Mouse (Mus musculus): Measurements from ENCODE around the gene Pdia5. TPM values are rescaled to one million over a fixed set of nuclear protein-coding genes. Genes with fewer than 3 reads are reported as not detected.

Pdia5 gene
- polyA plus RNA-seq, 1 experiment from 2014 or later = 42.2 TPM

DNA sequence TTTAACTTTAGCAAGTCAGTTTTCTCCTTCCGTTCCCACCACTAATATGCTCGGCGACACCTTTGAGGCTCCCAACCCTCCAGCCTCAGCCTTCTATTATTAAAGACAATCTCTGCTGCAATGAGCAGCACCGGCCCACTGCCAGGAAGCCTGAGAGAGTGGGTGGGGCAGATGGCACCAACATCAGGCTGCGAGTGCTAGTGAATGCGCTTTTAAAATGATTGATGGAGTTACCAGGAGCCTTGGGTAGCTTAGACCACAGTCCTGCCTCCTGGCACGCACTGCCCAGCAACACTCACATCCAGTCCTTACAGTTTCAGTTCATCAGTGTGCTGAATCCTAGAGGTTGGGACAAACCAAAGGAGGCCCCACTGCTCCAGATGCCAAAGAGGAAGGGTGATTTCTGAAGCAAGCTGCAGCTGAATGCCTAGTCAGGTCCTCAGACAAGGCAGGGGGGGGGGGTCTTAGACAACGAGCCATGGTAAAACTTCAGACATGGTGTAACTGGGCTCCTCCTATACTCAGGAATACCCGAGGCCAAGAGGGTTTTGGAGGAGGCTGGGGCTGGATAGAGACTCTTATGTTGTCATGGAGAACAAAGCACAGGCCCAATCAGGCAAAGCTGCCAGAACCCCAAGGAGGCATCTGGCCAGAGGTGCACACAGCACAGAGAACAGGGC is 49.2 kb downstream of the Pdia5 start:
- Histone ChIP-seq H3K9ac (ENCODE audit: low read depth, low read length) (no peak overlapping the region), H3K36me3 (ENCODE audit: insufficient read depth, low read length) (no peaks in the 10 kb centered on the region), H3K4me1 (replicated peaks; ENCODE audit: insufficient read depth, low read length) (no peaks in the 10 kb centered on the region), H3K9me3 (replicated peaks; ENCODE audit: low read length) (no peaks in the 10 kb centered on the region), H3K27ac (no peak overlapping the region), H3K4me2 (ENCODE audit: low read length) (no peak overlapping the region), H3K4me3 (replicated peaks; ENCODE audit: low read depth, low read length) (no peak overlapping the region), H3K27me3 (ENCODE audit: insufficient read depth, low read length) (no peaks in the 10 kb centered on the region)
- no peak for TF ChIP-seq CTCF (IDR thresholded peaks at IDR 0.05; ENCODE audit: low read depth)
- 93% methylated on average over 9 of the region's 9 CpGs for WGBS
- ATAC-seq (replicated peaks; ENCODE audit: low FRiP score, low read depth) (no peak), DNase-seq (ENCODE audit: low spot score) (no peak)

DNA sequence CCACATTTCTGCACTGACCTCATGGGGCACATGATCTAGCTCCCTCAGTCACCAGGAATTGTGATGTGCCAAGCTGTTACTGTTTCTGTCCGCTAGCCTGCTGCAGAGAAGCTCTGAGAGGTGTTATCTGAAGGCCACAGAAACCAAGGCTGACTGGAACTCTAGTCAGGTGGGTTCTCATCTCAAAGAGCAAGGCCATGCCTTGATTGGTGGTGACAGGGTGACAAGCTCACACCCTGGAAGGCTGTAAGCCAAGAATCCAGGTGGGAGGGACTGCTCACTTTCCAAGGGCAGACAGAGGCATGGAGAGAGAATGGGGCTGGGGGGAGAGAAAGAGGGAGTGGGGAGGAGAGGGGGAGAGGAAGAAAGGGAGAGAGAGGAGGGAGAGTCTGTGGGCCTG is 51.6 kb downstream of the Pdia5 start:
- ATAC-seq (replicated peaks; ENCODE audit: low FRiP score, low read depth) (no peak), DNase-seq (ENCODE audit: low spot score) (no peak)
- Histone ChIP-seq H3K4me2 (ENCODE audit: low read length) (no peak overlapping the region), H3K4me1 (replicated peaks; ENCODE audit: insufficient read depth, low read length) (no peaks in the 10 kb centered on the region), H3K36me3 (ENCODE audit: insufficient read depth, low read length) (no peaks in the 10 kb centered on the region), H3K27me3 (ENCODE audit: insufficient read depth, low read length) (no peaks in the 10 kb centered on the region), H3K27ac (no peak overlapping the region), H3K4me3 (replicated peaks; ENCODE audit: low read depth, low read length) (no peak overlapping the region), H3K9ac (ENCODE audit: low read depth, low read length) (no peak overlapping the region), H3K9me3 (replicated peaks; ENCODE audit: low read length) (no peaks in the 10 kb centered on the region)
- no peak for TF ChIP-seq CTCF (IDR thresholded peaks at IDR 0.05; ENCODE audit: low read depth)
- 62% methylated on average over 1 of the region's 1 CpGs for WGBS

DNA sequence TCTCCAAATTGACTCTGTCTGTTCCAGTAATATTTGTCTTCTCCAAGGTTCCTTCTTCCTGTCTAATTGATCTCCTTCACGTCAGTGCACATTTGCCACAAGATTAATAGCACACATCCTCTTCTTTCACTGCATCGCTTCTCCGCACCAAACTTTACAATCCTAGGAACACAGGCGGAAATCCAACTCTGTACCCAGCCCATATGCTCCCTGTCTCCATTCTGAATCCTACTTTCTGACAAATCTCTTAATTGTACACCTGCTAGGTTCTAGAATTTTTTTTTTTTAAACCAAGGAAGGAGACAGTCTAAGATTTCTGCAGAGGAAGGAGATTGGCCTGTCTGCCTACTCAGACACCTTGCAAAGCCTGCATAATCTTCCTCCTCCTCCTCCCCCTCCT is 59.1 kb downstream of the Pdia5 start:
- Histone ChIP-seq H3K36me3 (ENCODE audit: insufficient read depth, low read length) (no peaks in the 10 kb centered on the region), H3K27ac (no peak overlapping the region), H3K9ac (ENCODE audit: low read depth, low read length) (no peak overlapping the region), H3K4me3 (replicated peaks; ENCODE audit: low read depth, low read length) (no peak overlapping the region), H3K9me3 (replicated peaks; ENCODE audit: low read length) (no peaks in the 10 kb centered on the region), H3K27me3 (ENCODE audit: insufficient read depth, low read length) (no peaks in the 10 kb centered on the region), H3K4me2 (ENCODE audit: low read length) (no peak overlapping the region), H3K4me1 (replicated peaks; ENCODE audit: insufficient read depth, low read length) (no peaks in the 10 kb centered on the region)
- DNase-seq (ENCODE audit: low spot score) (no peak), ATAC-seq (replicated peaks; ENCODE audit: low FRiP score, low read depth) (no peak)
- no peak for TF ChIP-seq CTCF (IDR thresholded peaks at IDR 0.05; ENCODE audit: low read depth)
- 64% methylated on average over 4 of the region's 4 CpGs for WGBS

DNA sequence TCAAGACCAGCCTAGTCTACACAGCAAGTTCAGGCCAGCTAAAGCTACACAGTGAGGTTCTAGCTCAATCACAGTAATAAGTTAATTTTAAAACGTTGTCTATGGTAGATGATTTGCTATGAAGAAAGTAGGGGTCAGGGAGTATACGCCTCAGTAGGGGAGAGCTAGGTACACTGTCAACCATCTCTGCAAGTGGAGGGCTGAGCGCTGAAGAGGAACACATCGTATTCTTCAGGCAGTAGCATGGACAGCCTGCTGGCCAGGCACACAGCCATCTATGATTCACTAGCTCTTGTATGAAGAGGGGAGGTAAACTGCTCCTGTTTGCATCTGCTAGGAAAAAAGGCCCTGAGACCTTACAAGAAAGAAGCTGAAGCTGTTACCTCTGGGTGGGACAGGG is 65.7 kb downstream of the Pdia5 start:
- Histone ChIP-seq H3K4me1 (replicated peaks; ENCODE audit: insufficient read depth, low read length) (peaks cover 8% of the 10 kb centered on the region), H3K4me3 (replicated peaks; ENCODE audit: low read depth, low read length) (no peak overlapping the region), H3K27ac (peak overlapping the region; percentile 87), H3K9ac (ENCODE audit: low read depth, low read length) (no peak overlapping the region), H3K4me2 (ENCODE audit: low read length) (no peak overlapping the region), H3K27me3 (ENCODE audit: insufficient read depth, low read length) (no peaks in the 10 kb centered on the region), H3K9me3 (replicated peaks; ENCODE audit: low read length) (no peaks in the 10 kb centered on the region), H3K36me3 (ENCODE audit: insufficient read depth, low read length) (no peaks in the 10 kb centered on the region)
- peak; percentile 33 for DNase-seq (ENCODE audit: low spot score)
- 68% methylated on average over 4 of the region's 4 CpGs for WGBS
- TF ChIP-seq CTCF (IDR thresholded peaks at IDR 0.05; ENCODE audit: low read depth) = no peak
- ATAC-seq (replicated peaks; ENCODE audit: low FRiP score, low read depth) = peak; percentile 86

DNA sequence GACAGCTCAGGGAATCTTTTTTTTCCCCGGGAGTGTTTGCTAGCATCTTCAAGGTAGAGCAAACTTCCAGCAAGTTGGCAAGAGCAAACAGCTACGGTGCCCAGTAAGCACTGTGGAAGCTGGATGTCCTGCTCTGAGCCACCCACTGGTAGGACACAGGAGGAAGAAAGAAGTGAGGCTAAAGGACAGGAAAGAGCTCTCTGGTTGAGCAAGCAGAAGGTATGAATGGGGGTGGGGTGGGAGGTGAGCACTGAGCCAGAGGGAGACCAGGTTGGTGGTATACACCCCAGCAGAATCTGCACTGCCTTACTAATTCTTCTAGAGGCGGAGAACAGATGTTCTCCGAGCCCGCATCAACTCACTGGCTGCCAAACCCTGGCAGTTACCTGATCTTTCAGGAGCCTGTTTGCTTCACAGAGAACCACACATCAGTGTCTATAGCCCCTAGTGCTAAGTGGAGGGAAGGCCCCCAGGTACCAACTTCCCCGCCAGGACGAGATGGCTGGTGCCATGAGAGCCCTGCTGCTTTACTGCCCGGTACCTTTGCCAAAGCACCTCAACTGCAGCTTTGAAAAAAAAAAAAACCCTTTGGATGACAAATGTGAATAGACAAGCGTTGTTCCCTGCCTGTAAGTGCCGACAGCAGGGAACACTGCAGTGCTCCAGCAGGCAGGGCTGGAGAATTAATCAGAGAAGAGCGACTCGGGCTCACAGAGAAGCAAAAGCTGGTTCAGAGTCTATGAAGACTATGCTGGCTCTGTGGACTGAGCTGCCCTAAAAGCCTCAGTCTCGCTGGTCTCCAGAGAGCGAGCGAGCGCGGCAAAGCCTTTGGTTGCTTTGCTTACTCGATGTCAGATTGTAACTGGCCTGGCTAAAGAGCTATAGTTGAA is 67.2 kb downstream of the Pdia5 start:
- DNase-seq (ENCODE audit: low spot score) = peak; percentile 61
- H3K9ac ChIP-seq (ENCODE audit: low read depth, low read length) = no peak overlapping the region
- WGBS = 36% methylated on average over 18 of the region's 18 CpGs
- no peak; the same call in 1 of the 2 replicates for TF ChIP-seq CTCF (IDR thresholded peaks at IDR 0.05; ENCODE audit: low read depth)
- no peaks in the 10 kb centered on the region for H3K9me3 ChIP-seq (replicated peaks; ENCODE audit: low read length)
- peaks cover 8% of the 10 kb centered on the region for H3K4me1 ChIP-seq (replicated peaks; ENCODE audit: insufficient read depth, low read length)
- H3K36me3 ChIP-seq (ENCODE audit: insufficient read depth, low read length) = no peaks in the 10 kb centered on the region
- H3K4me2 ChIP-seq (ENCODE audit: low read length) = peak overlapping the region; percentile 35; the same call in 1 of the 2 replicates
- no peak overlapping the region for H3K4me3 ChIP-seq (replicated peaks; ENCODE audit: low read depth, low read length)
- H3K27ac ChIP-seq = peak overlapping the region; percentile 87
- peak; percentile 88 for ATAC-seq (replicated peaks; ENCODE audit: low FRiP score, low read depth)
- no peaks in the 10 kb centered on the region for H3K27me3 ChIP-seq (ENCODE audit: insufficient read depth, low read length)

DNA sequence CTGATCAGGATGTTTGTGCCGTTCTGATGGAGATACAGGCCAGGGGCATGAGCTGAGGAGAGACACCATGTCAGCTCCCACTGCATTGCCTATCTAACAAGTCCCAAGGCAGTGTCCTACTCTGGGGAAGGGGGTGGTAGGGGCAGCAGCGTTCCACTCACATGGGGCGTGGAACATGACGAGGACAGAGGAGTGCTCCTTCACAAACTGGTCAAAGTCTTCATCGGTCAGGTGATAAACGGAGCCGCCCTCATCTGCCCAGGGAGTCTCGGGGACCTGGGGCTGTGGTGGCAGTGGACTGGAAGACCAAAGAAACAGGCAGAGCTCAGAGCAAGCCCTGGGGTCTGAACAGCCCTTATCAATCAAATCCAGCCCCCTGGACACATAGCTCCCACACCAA is 68.0 kb downstream of the Pdia5 start:
- Histone ChIP-seq H3K9me3 (replicated peaks; ENCODE audit: low read length) (no peaks in the 10 kb centered on the region), H3K9ac (ENCODE audit: low read depth, low read length) (no peak overlapping the region), H3K27ac (peak overlapping the region; percentile 64; the same call in 1 of the 2 replicates), H3K27me3 (ENCODE audit: insufficient read depth, low read length) (no peaks in the 10 kb centered on the region), H3K4me3 (replicated peaks; ENCODE audit: low read depth, low read length) (no peak overlapping the region), H3K36me3 (ENCODE audit: insufficient read depth, low read length) (peaks cover under 1% of the 10 kb centered on the region; the same call in 1 of the 2 replicates), H3K4me2 (ENCODE audit: low read length) (no peak overlapping the region), H3K4me1 (replicated peaks; ENCODE audit: insufficient read depth, low read length) (peaks cover 8% of the 10 kb centered on the region)
- 73% methylated on average over 8 of the region's 8 CpGs for WGBS
- DNase-seq (ENCODE audit: low spot score) = no peak
- TF ChIP-seq CTCF (IDR thresholded peaks at IDR 0.05; ENCODE audit: low read depth) = no peak
- ATAC-seq (replicated peaks; ENCODE audit: low FRiP score, low read depth) = peak; percentile 69

Data from kidney, postnatal 0 days (tissue).